Mouse (Mus musculus) forebrain, embryonic 13.5 days (tissue): ENCODE data around the gene Tiam1. TPM values are rescaled to one million over a fixed set of nuclear protein-coding genes. Genes with fewer than 3 reads are reported as not detected.

Source experiments
- ATAC-seq: fragments of 200-750 bp; cut with Nextera tagmentation; 2 replicates; pipeline ENCODE4 v1.8.0; 2017
- H3K27ac ChIP-seq: fragments of 300-500 bp; sonication (generic); 2 replicates; pipeline ENCODE4 v1.5.1; 2015; ENCODE audit warnings: inconsistent platforms, mild to moderate bottlenecking, moderate library complexity
- H3K27me3 ChIP-seq: fragments of 300-500 bp; sonication (generic); 2 replicates; pipeline ENCODE4 v1.6.1; 2015; ENCODE audit warnings: mild to moderate bottlenecking, inconsistent platforms
- H3K36me3 ChIP-seq: fragments of 300-500 bp; sonication (generic); 2 replicates; pipeline ENCODE4 v1.6.1; 2015; ENCODE audit warnings: mild to moderate bottlenecking, inconsistent platforms; ENCODE audit not compliant: poor library complexity, severe bottlenecking
- H3K4me1 ChIP-seq: fragments of 300-500 bp; sonication (generic); 2 replicates; pipeline ENCODE4 v1.6.1; 2015; ENCODE audit warnings: inconsistent platforms
- H3K4me2 ChIP-seq: fragments of 300-500 bp; sonication (generic); 2 replicates; pipeline ENCODE4 v1.6.1; 2015; ENCODE audit warnings: inconsistent platforms, mild to moderate bottlenecking, moderate library complexity
- H3K4me3 ChIP-seq: fragments of 300-500 bp; sonication (generic); 2 replicates; pipeline ENCODE4 v1.5.1; 2015; ENCODE audit warnings: mild to moderate bottlenecking, inconsistent platforms
- H3K9ac ChIP-seq: fragments of 300-500 bp; sonication (generic); 2 replicates; pipeline ENCODE4 v1.6.1; 2015; ENCODE audit warnings: mild to moderate bottlenecking, inconsistent platforms
- H3K9me3 ChIP-seq: fragments of 300-500 bp; sonication (generic); replicated peaks from 2 replicates; pipeline ENCODE4 v1.6.1; 2016; ENCODE audit warnings: inconsistent platforms
- WGBS: fragments of 180-500 bp; shearing (Covaris S2); methylation state at CpG from one replicate; pipeline ENCODE4 v1.1.7; 2015; 5-methylcytosine and 5-hydroxymethylcytosine counted together
- polyA plus RNA-seq: library from polyadenylated mRNA; unstranded; fragments of >200 nt; fragmentation: Nextera tagmentation; extraction: Ambion mirVana; gene quantifications from 2 replicates; pipeline ENCODE4 v1.2.1, GENCODE M21; 2015

Gene Tiam1
- polyA plus RNA-seq, 1 experiment from 2014 or later, result 29.4 TPM

- peaks cover 19% of the 10 kb centered on the region; the same call in 1 of the 2 replicates for H3K36me3 ChIP-seq
- no peaks in the 10 kb centered on the region for H3K27me3 ChIP-seq
- H3K9me3 ChIP-seq, result no peaks in the 10 kb centered on the region
- H3K9ac ChIP-seq, result no peak overlapping the region
- no peak overlapping the region for H3K27ac ChIP-seq
- WGBS, result 14% methylated on average over 5 of the region's 5 CpGs
- no peak overlapping the region for H3K4me3 ChIP-seq
- peaks cover 30% of the 10 kb centered on the region for H3K4me1 ChIP-seq
- no peak overlapping the region for H3K4me2 ChIP-seq
- ATAC-seq, result peak; percentile 22; the same call in 1 of the 2 replicates
Observed at GRCm38 (mm10) chr16:89863264-89863663, 280.3 kb downstream of the Tiam1 start.

DNA sequence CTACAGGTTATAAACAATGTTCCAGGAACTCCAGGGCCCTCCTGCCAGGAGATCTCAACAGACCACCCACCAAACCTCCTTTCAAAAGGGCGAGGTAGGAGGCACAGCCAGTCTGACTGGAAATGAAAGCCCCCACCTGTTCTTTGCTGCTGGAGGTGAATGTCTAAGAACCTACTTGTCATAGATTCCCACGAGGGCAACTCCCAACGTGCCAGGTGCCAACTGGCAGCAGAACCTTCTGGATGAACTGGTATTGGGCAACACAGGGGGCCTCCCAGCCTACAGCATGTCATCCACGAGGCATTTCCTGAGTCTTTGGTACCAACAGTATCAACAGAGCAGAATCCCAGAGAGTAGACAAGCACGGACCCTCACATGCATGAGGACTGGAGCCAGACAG lies 282.0 kb downstream of the Tiam1 start:
- Histone ChIP-seq H3K9me3 (no peaks in the 10 kb centered on the region), H3K27me3 (no peaks in the 10 kb centered on the region)

GRCm38 (mm10) chr16:89860708-89861107 lies 282.9 kb downstream of the Tiam1 start:
- no peak overlapping the region for H3K27ac ChIP-seq
- peak; percentile 57 for ATAC-seq
- no peak overlapping the region for H3K4me3 ChIP-seq
- 58% methylated on average over 6 of the region's 6 CpGs for WGBS
- H3K36me3 ChIP-seq, result peaks cover 16% of the 10 kb centered on the region
- no peak overlapping the region for H3K9ac ChIP-seq
- H3K4me1 ChIP-seq, result peaks cover 30% of the 10 kb centered on the region
- no peaks in the 10 kb centered on the region for H3K9me3 ChIP-seq
- H3K4me2 ChIP-seq, result no peak overlapping the region
- no peaks in the 10 kb centered on the region for H3K27me3 ChIP-seq

More for the DNA sequence above, 282.0 kb downstream of the Tiam1 start:
- Histone ChIP-seq H3K36me3 (peaks cover 13% of the 10 kb centered on the region; the same call in 1 of the 2 replicates), H3K9ac (no peak overlapping the region), H3K4me2 (no peak overlapping the region), H3K27ac (no peak overlapping the region), H3K4me3 (no peak overlapping the region), H3K4me1 (peaks cover 30% of the 10 kb centered on the region)
- ATAC-seq, result no peak
- WGBS, result 45% methylated on average over 5 of the region's 5 CpGs

DNA sequence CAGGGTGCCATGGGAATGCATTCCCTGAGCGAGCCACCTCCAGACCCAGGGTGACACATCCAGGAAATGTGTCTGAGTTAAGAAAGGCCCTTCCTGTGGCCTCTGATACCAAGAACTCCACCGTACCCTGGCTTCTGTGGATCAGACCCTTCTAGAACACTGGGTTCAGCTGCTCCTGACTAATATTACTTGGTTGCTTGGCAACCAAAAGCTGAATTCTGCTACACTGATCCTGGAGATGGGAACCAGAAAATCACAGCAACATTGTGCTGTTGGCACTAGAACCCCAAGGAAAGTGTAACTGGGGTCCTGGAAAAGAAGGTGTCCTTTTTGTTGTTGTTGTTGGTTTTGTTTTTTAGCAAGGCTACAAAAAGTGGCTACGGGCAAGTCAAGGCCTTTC lies 285.9 kb downstream of the Tiam1 start:
- Histone ChIP-seq H3K36me3 (peaks cover 26% of the 10 kb centered on the region), H3K9me3 (no peaks in the 10 kb centered on the region), H3K9ac (no peak overlapping the region), H3K4me1 (peaks cover 18% of the 10 kb centered on the region), H3K27me3 (no peaks in the 10 kb centered on the region), H3K4me3 (no peak overlapping the region), H3K4me2 (no peak overlapping the region), H3K27ac (no peak overlapping the region)
- ATAC-seq, result no peak
- WGBS, result 80% methylated on average over 3 of the region's 3 CpGs

GRCm38 (mm10) chr16:89854731-89855130 lies 288.8 kb downstream of the Tiam1 start:
- H3K27ac ChIP-seq, result no peak overlapping the region
- no peaks in the 10 kb centered on the region for H3K9me3 ChIP-seq
- 83% methylated on average over 8 of the region's 8 CpGs for WGBS
- H3K9ac ChIP-seq, result no peak overlapping the region
- H3K4me1 ChIP-seq, result peaks cover 9% of the 10 kb centered on the region
- H3K36me3 ChIP-seq, result peaks cover 26% of the 10 kb centered on the region
- no peak for ATAC-seq
- no peaks in the 10 kb centered on the region for H3K27me3 ChIP-seq
- H3K4me3 ChIP-seq, result no peak overlapping the region
- H3K4me2 ChIP-seq, result no peak overlapping the region

DNA sequence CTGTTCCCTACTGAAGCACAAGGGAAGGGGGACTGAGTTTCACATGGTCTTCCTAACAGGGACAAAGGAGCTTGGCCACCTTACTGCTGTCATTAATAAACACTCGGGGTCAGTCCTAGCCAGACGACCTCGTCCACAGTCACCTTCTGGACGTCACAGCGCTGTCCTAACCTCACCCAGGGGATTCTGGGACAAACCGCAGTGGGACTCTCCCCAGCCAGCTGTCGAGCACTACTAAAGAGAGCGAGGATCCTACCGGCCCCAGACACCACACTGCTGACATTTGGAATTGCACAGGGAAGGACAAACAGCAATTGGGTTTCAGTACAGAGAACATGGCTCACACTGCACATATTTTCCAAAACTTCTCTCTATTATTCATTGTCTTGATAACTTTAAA lies 292.2 kb downstream of the Tiam1 start:
- Histone ChIP-seq H3K9me3 (0 out of 2 replicates have a peak, but pooled peaks cover 8% of the 10 kb centered on the region), H3K36me3 (peaks cover 36% of the 10 kb centered on the region), H3K4me2 (no peak overlapping the region), H3K4me1 (peaks cover 10% of the 10 kb centered on the region), H3K9ac (no peak overlapping the region), H3K4me3 (no peak overlapping the region), H3K27me3 (no peaks in the 10 kb centered on the region), H3K27ac (no peak overlapping the region)
- WGBS, result 84% methylated on average over 9 of the region's 9 CpGs
- peak; percentile 21; the same call in 1 of the 2 replicates for ATAC-seq

- WGBS, result 94% methylated on average over 19 of the region's 19 CpGs
- 0 out of 2 replicates have a peak, but pooled peaks cover 8% of the 10 kb centered on the region for H3K9me3 ChIP-seq
- H3K4me3 ChIP-seq, result no peak overlapping the region
- H3K27ac ChIP-seq, result no peak overlapping the region
- no peak overlapping the region for H3K4me2 ChIP-seq
- no peaks in the 10 kb centered on the region for H3K27me3 ChIP-seq
- peaks cover 22% of the 10 kb centered on the region for H3K36me3 ChIP-seq
- no peak for ATAC-seq
- H3K9ac ChIP-seq, result no peak overlapping the region
- peaks cover 20% of the 10 kb centered on the region for H3K4me1 ChIP-seq
Observed at GRCm38 (mm10) chr16:89848651-89849597, 294.6 kb downstream of the Tiam1 start.

GRCm38 (mm10) chr16:89848179-89848578 lies 295.4 kb downstream of the Tiam1 start:
- 98% methylated on average over 3 of the region's 3 CpGs for WGBS
- H3K4me1 ChIP-seq, result peaks cover 20% of the 10 kb centered on the region
- no peak overlapping the region for H3K9ac ChIP-seq
- no peak overlapping the region for H3K4me3 ChIP-seq
- H3K9me3 ChIP-seq, result 0 out of 2 replicates have a peak, but pooled peaks cover 8% of the 10 kb centered on the region
- H3K36me3 ChIP-seq, result peaks cover 21% of the 10 kb centered on the region
- ATAC-seq, result no peak
- no peak overlapping the region for H3K4me2 ChIP-seq
- no peak overlapping the region for H3K27ac ChIP-seq
- H3K27me3 ChIP-seq, result no peaks in the 10 kb centered on the region

GRCm38 (mm10) chr16:89845461-89845860 lies 298.1 kb downstream of the Tiam1 start:
- H3K4me1 ChIP-seq, result 0 out of 2 replicates have a peak, but pooled peaks cover 11% of the 10 kb centered on the region
- no peak for ATAC-seq
- H3K4me2 ChIP-seq, result no peak overlapping the region
- no peak overlapping the region for H3K4me3 ChIP-seq
- H3K9me3 ChIP-seq, result 0 out of 2 replicates have a peak, but pooled peaks cover 8% of the 10 kb centered on the region
- 58% methylated on average over 8 of the region's 8 CpGs for WGBS
- H3K27me3 ChIP-seq, result no peaks in the 10 kb centered on the region
- peaks cover 19% of the 10 kb centered on the region for H3K36me3 ChIP-seq
- H3K9ac ChIP-seq, result no peak overlapping the region
- no peak overlapping the region for H3K27ac ChIP-seq

DNA sequence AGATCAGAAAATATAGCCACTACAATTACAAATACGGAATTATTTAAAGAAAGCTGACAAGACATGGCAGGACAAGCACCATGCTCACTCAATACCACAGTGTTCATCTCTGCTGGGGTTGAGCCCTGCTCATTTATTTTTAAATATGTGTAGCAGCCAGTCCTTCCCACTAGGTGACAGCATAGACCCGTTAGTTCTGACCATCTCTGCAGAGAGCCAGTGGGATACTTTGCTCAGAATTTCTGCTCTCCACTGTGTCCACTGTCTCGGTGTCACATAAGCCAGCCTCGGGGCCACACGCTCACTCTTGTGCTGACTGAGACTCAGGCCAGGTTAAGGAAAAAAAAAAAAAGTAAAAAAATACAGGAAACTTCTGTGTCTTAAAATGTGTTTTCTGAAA lies 299.0 kb downstream of the Tiam1 start:
- 0 out of 2 replicates have a peak, but pooled peaks cover 8% of the 10 kb centered on the region for H3K9me3 ChIP-seq
- ATAC-seq, result peak; percentile 78
- H3K4me2 ChIP-seq, result no peak overlapping the region
- 39% methylated on average over 5 of the region's 5 CpGs for WGBS
- no peak overlapping the region for H3K9ac ChIP-seq
- H3K4me3 ChIP-seq, result no peak overlapping the region
- no peak overlapping the region for H3K27ac ChIP-seq
- H3K27me3 ChIP-seq, result no peaks in the 10 kb centered on the region
- peaks cover 19% of the 10 kb centered on the region for H3K36me3 ChIP-seq
- H3K4me1 ChIP-seq, result 0 out of 2 replicates have a peak, but pooled peaks cover 11% of the 10 kb centered on the region

DNA sequence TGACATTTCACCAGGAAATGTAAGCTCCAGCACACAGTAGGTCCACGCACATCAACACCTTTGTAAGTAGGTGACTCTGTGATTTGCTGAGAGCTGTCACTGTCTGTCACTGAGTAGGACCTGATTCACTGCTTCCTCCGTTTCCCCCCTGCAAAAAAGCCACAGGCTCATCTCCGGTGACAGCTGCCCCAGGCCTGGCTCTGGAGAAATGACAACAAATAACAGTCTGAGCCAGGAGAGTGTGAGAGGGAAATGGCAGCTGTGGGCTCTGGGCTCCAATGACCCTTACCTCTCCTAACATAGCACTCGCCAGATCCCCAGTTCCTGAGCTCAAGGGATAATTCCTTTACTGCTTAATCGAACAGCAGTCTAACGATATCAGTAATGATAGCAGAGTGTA lies 301.7 kb downstream of the Tiam1 start:
- Histone ChIP-seq H3K27ac (no peak overlapping the region), H3K27me3 (no peaks in the 10 kb centered on the region), H3K4me3 (no peak overlapping the region), H3K4me1 (0 out of 2 replicates have a peak, but pooled peaks cover 11% of the 10 kb centered on the region), H3K9ac (no peak overlapping the region), H3K36me3 (0 out of 2 replicates have a peak, but pooled peaks cover under 1% of the 10 kb centered on the region), H3K9me3 (no peaks in the 10 kb centered on the region), H3K4me2 (no peak overlapping the region)
- WGBS, result 75% methylated on average over 6 of the region's 6 CpGs
- no peak for ATAC-seq

- no peak overlapping the region for H3K4me2 ChIP-seq
- no peak overlapping the region for H3K27ac ChIP-seq
- H3K27me3 ChIP-seq, result no peaks in the 10 kb centered on the region
- no peaks in the 10 kb centered on the region for H3K9me3 ChIP-seq
- H3K9ac ChIP-seq, result no peak overlapping the region
- WGBS, result 92% methylated on average over 6 of the region's 6 CpGs
- peaks cover 3% of the 10 kb centered on the region; the same call in 1 of the 2 replicates for H3K36me3 ChIP-seq
- no peak for ATAC-seq
- no peak overlapping the region for H3K4me3 ChIP-seq
- no peaks in the 10 kb centered on the region for H3K4me1 ChIP-seq
Observed at GRCm38 (mm10) chr16:89840361-89840760, 303.2 kb downstream of the Tiam1 start.
